Mouse (Mus musculus): ENCODE results near the gene Gm20532. TPM values are rescaled to one million over a fixed set of nuclear protein-coding genes. Genes with fewer than 3 reads are reported as not detected.
A peak's percentile ranks its signal among the peaks of the same experiment; 100 is the strongest.

Gene Gm20532
- polyA plus RNA-seq, 2 experiments = not detected

DNA sequence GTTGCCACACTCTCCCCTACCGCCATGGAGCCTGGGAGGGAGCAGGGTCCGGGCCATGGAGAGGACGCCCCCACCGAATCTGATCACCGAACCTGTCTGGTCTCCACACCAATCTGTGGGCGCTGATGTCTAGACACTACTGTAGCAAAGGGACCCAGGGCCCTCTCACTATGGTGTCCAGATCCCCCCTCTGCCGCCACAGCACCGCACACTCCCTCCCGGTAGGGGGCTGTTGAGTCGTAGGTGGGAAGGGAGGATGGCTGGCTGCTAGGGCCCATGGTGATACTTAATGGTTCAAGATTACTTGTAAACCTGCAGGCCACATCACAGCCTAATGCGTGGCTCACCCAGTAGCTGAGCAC is 586 bp downstream of the Gm20532 start:
- Histone ChIP-seq H3K36me3 (replicated peaks; ENCODE audit: control insufficient read depth, insufficient read depth, low read depth) (no peaks in the 10 kb centered on the region), H3K9me3 (ENCODE audit: control insufficient read depth, low read length) (no peaks in the 10 kb centered on the region), H3K4me3 (ENCODE audit: insufficient read depth in 1 of 2, low read depth in 2 of 2, low read length in 2 of 2) (peak overlapping the region; percentile 64 to 69), H3K4me1 (replicated peaks; ENCODE audit: control insufficient read depth in 2 of 2, insufficient read depth in 2 of 2, low read length in 1 of 2) (peaks cover 2 to 14% of the 10 kb centered on the region in 2 experiments; a peak in 3 of 4 replicates), H3K4me2 (ENCODE audit: low read depth) (peak overlapping the region; percentile 73), H3K27me3 (ENCODE audit: control insufficient read depth, insufficient read depth, low read length) (no peaks in the 10 kb centered on the region), H3K9ac (replicated peaks) (peak overlapping the region; percentile 41), H3K27ac (no peak overlapping the region)
- 1% methylated on average over 11 of the region's 11 CpGs for WGBS (ENCODE audit: insufficient replicate concordance)
- DNase-seq (ENCODE audit: low read depth in 3 of 3, low spot score in 3 of 3) (no peak), ATAC-seq (ENCODE audit: insufficient read depth) (peak; percentile 36)
- no peak for TF ChIP-seq EP300 (IDR thresholded peaks at IDR 0.05; ENCODE audit: low read depth)
- TF ChIP-seq CTCF (IDR thresholded peaks at IDR 0.05; ENCODE audit: low read depth) = no peak; the same call in 1 of the 2 replicates

- DNase-seq (ENCODE audit: low read depth in 3 of 3, low spot score in 3 of 3) (no peak), ATAC-seq (ENCODE audit: insufficient read depth) (no peak)
- no peak for TF ChIP-seq EP300 (IDR thresholded peaks at IDR 0.05; ENCODE audit: low read depth)
- no peak for TF ChIP-seq CTCF (IDR thresholded peaks at IDR 0.05; ENCODE audit: low read depth)
- Histone ChIP-seq H3K36me3 (replicated peaks; ENCODE audit: control insufficient read depth, insufficient read depth, low read depth) (no peaks in the 10 kb centered on the region; the same call in 1 of the 2 replicates), H3K4me3 (ENCODE audit: insufficient read depth in 1 of 2, low read depth in 2 of 2, low read length in 2 of 2) (no peak overlapping the region), H3K27ac (no peak overlapping the region), H3K4me1 (replicated peaks; ENCODE audit: control insufficient read depth in 2 of 2, insufficient read depth in 2 of 2, low read length in 1 of 2) (peaks cover 2 to 14% of the 10 kb centered on the region in 2 experiments; a peak in 3 of 4 replicates), H3K4me2 (ENCODE audit: low read depth) (no peak overlapping the region), H3K27me3 (ENCODE audit: control insufficient read depth, insufficient read depth, low read length) (no peaks in the 10 kb centered on the region), H3K9me3 (ENCODE audit: control insufficient read depth, low read length) (no peaks in the 10 kb centered on the region), H3K9ac (replicated peaks) (no peak overlapping the region)
- WGBS (ENCODE audit: insufficient replicate concordance) = 53% methylated on average over 4 of the region's 4 CpGs
Measured at GRCm38 (mm10) chr2:26588573-26588972, 2.1 kb downstream of the Gm20532 start.

DNA sequence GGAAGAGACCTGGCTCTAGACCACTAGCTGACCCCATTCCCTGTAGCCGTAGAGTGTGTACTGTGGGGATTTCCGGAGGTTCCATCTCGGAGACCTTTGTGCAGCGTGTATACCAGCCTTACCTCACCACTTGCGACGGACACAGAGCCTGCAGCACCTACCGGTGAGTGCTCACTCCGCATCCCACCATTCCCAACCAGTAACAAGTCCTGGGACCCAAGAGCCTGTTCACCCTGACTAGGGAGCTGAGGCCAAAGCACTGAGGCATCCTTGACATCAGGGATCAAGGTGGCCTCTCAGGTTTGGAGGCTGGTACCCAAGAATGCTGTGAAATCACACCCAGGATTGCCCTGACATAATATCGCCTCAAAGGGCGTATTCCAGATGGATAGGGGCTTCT is 2.8 kb downstream of the Gm20532 start:
- TF ChIP-seq EP300 (IDR thresholded peaks at IDR 0.05; ENCODE audit: low read depth) (no peak), CTCF (IDR thresholded peaks at IDR 0.05; ENCODE audit: low read depth) (no peak)
- H3K27ac ChIP-seq = no peak overlapping the region
- H3K4me3 ChIP-seq (ENCODE audit: insufficient read depth in 1 of 2, low read depth in 2 of 2, low read length in 2 of 2) = no peak overlapping the region
- 86% methylated on average over 10 of the region's 10 CpGs for WGBS (ENCODE audit: insufficient replicate concordance)
- ATAC-seq (ENCODE audit: insufficient read depth) = no peak
- H3K9me3 ChIP-seq (ENCODE audit: control insufficient read depth, low read length) = no peaks in the 10 kb centered on the region
- peaks cover 2 to 11% of the 10 kb centered on the region in 2 experiments; a peak in 3 of 4 replicates for H3K4me1 ChIP-seq (replicated peaks; ENCODE audit: control insufficient read depth in 2 of 2, insufficient read depth in 2 of 2, low read length in 1 of 2)
- no peak for DNase-seq (ENCODE audit: low read depth in 3 of 3, low spot score in 3 of 3)
- H3K4me2 ChIP-seq (ENCODE audit: low read depth) = no peak overlapping the region
- H3K36me3 ChIP-seq (replicated peaks; ENCODE audit: control insufficient read depth, insufficient read depth, low read depth) = no peaks in the 10 kb centered on the region; the same call in 1 of the 2 replicates
- no peaks in the 10 kb centered on the region for H3K27me3 ChIP-seq (ENCODE audit: control insufficient read depth, insufficient read depth, low read length)
- H3K9ac ChIP-seq (replicated peaks) = no peak overlapping the region

GRCm38 (mm10) chr2:26590282-26590681 is 3.8 kb downstream of the Gm20532 start:
- no peak overlapping the region for H3K9ac ChIP-seq (replicated peaks)
- H3K4me2 ChIP-seq (ENCODE audit: low read depth) = no peak overlapping the region
- DNase-seq (ENCODE audit: low read depth in 3 of 3, low spot score in 3 of 3) = no peak

DNA sequence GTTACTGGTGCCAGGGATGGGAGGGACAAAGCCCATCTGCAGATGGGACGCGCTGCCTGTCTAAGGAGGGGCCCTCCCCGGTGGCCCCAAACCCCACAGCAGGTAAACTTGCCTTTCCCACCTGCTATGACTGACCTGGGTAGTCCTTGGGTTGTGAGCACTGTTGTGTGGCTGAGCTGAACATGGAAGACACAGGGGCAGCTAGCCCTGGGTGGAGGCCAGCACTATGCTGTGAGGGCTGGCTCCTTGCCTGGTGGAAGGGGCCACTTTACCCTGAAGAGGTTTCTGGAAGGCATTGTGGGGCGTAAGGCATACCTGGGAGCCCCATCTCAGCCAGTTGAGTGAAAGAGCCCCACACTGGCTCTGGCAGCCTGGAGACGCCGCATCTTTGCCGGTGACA is 4.5 kb downstream of the Gm20532 start:
- peaks cover 2 to 19% of the 10 kb centered on the region in 2 experiments; a peak in 3 of 4 replicates for H3K4me1 ChIP-seq (replicated peaks; ENCODE audit: control insufficient read depth in 2 of 2, insufficient read depth in 2 of 2, low read length in 1 of 2)
- DNase-seq (ENCODE audit: low read depth in 3 of 3, low spot score in 3 of 3) = no peak
- ATAC-seq (ENCODE audit: insufficient read depth) = no peak
- no peak for TF ChIP-seq EP300 (IDR thresholded peaks at IDR 0.05; ENCODE audit: low read depth)
- TF ChIP-seq CTCF (IDR thresholded peaks at IDR 0.05; ENCODE audit: low read depth) = no peak
- no peak overlapping the region for H3K4me3 ChIP-seq (ENCODE audit: insufficient read depth in 1 of 2, low read depth in 2 of 2, low read length in 2 of 2)
- H3K36me3 ChIP-seq (replicated peaks; ENCODE audit: control insufficient read depth, insufficient read depth, low read depth) = no peaks in the 10 kb centered on the region; the same call in 1 of the 2 replicates
- H3K9me3 ChIP-seq (ENCODE audit: control insufficient read depth, low read length) = no peaks in the 10 kb centered on the region
- H3K9ac ChIP-seq (replicated peaks) = no peak overlapping the region
- no peaks in the 10 kb centered on the region for H3K27me3 ChIP-seq (ENCODE audit: control insufficient read depth, insufficient read depth, low read length)
- H3K27ac ChIP-seq = no peak overlapping the region
- 80% methylated on average over 7 of the region's 7 CpGs for WGBS (ENCODE audit: insufficient replicate concordance)
- no peak overlapping the region for H3K4me2 ChIP-seq (ENCODE audit: low read depth)

More at GRCm38 (mm10) chr2:26590282-26590681, 3.8 kb downstream of the Gm20532 start:
- no peaks in the 10 kb centered on the region for H3K27me3 ChIP-seq (ENCODE audit: control insufficient read depth, insufficient read depth, low read length)
- no peak for ATAC-seq (ENCODE audit: insufficient read depth)
- TF ChIP-seq EP300 (IDR thresholded peaks at IDR 0.05; ENCODE audit: low read depth) (no peak), CTCF (IDR thresholded peaks at IDR 0.05; ENCODE audit: low read depth) (no peak)
- no peaks in the 10 kb centered on the region for H3K9me3 ChIP-seq (ENCODE audit: control insufficient read depth, low read length)
- 90% methylated on average over 7 of the region's 7 CpGs for WGBS (ENCODE audit: insufficient replicate concordance)
- H3K4me3 ChIP-seq (ENCODE audit: insufficient read depth in 1 of 2, low read depth in 2 of 2, low read length in 2 of 2) = no peak overlapping the region
- H3K4me1 ChIP-seq (replicated peaks; ENCODE audit: control insufficient read depth in 2 of 2, insufficient read depth in 2 of 2, low read length in 1 of 2) = peaks cover 2 to 16% of the 10 kb centered on the region in 2 experiments; a peak in 3 of 4 replicates
- H3K36me3 ChIP-seq (replicated peaks; ENCODE audit: control insufficient read depth, insufficient read depth, low read depth) = no peaks in the 10 kb centered on the region; the same call in 1 of the 2 replicates
- no peak overlapping the region for H3K27ac ChIP-seq
